Mouse (Mus musculus) CD4-positive, CD25-positive, alpha-beta regulatory T cell, adult 2 months (primary cell): Measurements from ENCODE around the gene Zfp335.

Source experiments
- DNase-seq: peaks from one replicate; pipeline ENCODE4 v3.0.0-alpha.2; 2012; ENCODE audit warnings: low read depth, low spot score

Gene Zfp335

GRCm38 (mm10) chr2:164911086-164912048 is at the start of gene Zfp335:
Gene Zfp335, minus strand, starts transcription at chr2:164911757.
- peak; percentile 94 for DNase-seq

- peak; percentile 57 for DNase-seq
Observed at GRCm38 (mm10) chr2:164960716-164961441, 49.3 kb upstream of the Zfp335 start, which contains the start of gene Slc12a5. Gene Slc12a5, plus strand, starts transcription at chr2:164960802.

- peak; percentile 26 for DNase-seq
Observed at GRCm38 (mm10) chr2:164957548-164958315, 46.2 kb upstream of the Zfp335 start.

GRCm38 (mm10) chr2:164956195-164956594 is 44.6 kb upstream of the Zfp335 start:
- DNase-seq = no peak

- no peak for DNase-seq
Observed at GRCm38 (mm10) chr2:164955725-164956124, 44.2 kb upstream of the Zfp335 start.

GRCm38 (mm10) chr2:164953224-164953623 is 41.7 kb upstream of the Zfp335 start:
- DNase-seq = peak; percentile 92

- DNase-seq = peak; percentile 74
Observed at GRCm38 (mm10) chr2:164952448-164952847, 40.9 kb upstream of the Zfp335 start.

- peak; percentile 59 for DNase-seq
Observed at GRCm38 (mm10) chr2:164951745-164952144, 40.2 kb upstream of the Zfp335 start.

GRCm38 (mm10) chr2:164950501-164950900 is 38.9 kb upstream of the Zfp335 start:
- DNase-seq = peak; percentile 75

- DNase-seq = peak; percentile 52
Observed at GRCm38 (mm10) chr2:164948962-164949361, 37.4 kb upstream of the Zfp335 start.

GRCm38 (mm10) chr2:164947930-164948329 is 36.4 kb upstream of the Zfp335 start:
- peak; percentile 50 for DNase-seq

GRCm38 (mm10) chr2:164947506-164947905 is 35.9 kb upstream of the Zfp335 start:
- no peak for DNase-seq

GRCm38 (mm10) chr2:164942692-164943290 is 31.2 kb upstream of the Zfp335 start:
- DNase-seq = peak; percentile 77

GRCm38 (mm10) chr2:164940140-164940830 is 28.7 kb upstream of the Zfp335 start, which contains the start of gene Mmp9:
Gene Mmp9, plus strand, starts transcription at chr2:164940780.
- DNase-seq = no peak

- peak; percentile 44 for DNase-seq
Observed at GRCm38 (mm10) chr2:164939106-164939505, 27.5 kb upstream of the Zfp335 start.

GRCm38 (mm10) chr2:164938146-164939091 is 26.9 kb upstream of the Zfp335 start:
- DNase-seq = peak; percentile 84

- no peak for DNase-seq
Observed at GRCm38 (mm10) chr2:164935991-164936390, 24.4 kb upstream of the Zfp335 start.

- DNase-seq = no peak
Observed at GRCm38 (mm10) chr2:164933534-164933933, 22.0 kb upstream of the Zfp335 start.
